Mouse (Mus musculus) thymus, adult 2 months (tissue): Measurements from ENCODE around the gene Pygo1.

Experiments used
- CTCF ChIP-seq: fragments of 200-500 bp; IDR thresholded peaks from 2 replicates; pipeline ENCODE4 v1.5.1; 2012; ENCODE audit warnings: mild to moderate bottlenecking, control low read depth, low read length, moderate library complexity, borderline replicate concordance; ENCODE audit not compliant: control insufficient read depth, poor library complexity, insufficient read depth; ENCODE audit errors: extremely low read depth
- POLR2A ChIP-seq: fragments of 200-500 bp; IDR thresholded peaks from 2 replicates; pipeline ENCODE4 v1.6.1; 2012; ENCODE audit warnings: mild to moderate bottlenecking, low read length, control low read depth, moderate library complexity; ENCODE audit not compliant: control insufficient read depth, poor library complexity, insufficient read depth; ENCODE audit errors: extremely low read depth

DNA sequence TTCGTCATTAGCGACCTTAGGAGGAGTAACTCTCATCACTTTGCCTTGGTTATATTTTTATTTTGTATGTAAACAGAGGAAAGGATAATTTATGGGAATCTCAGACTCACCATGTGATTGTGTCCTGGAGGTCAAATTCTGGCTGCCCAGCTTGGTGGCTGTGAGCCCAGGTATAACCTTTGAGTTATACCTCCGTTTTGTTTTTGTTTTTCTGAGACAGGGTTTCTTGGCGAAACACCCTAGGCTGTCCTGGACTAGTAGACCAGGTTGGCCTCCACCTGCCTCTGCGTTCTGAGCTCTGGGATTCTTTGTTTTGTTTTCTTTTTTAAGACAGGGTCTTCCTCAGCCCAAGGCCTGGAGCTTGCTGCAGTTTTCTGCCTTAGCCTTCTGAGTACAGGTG, 63.3 kb downstream of the Pygo1 start:
- TF ChIP-seq POLR2A (no peak), CTCF (no peak)
